Mouse (Mus musculus) erythroid progenitor cell, adult 5-6 weeks (primary cell): Measurements from ENCODE around the gene Gm20388. TPM values are rescaled to one million over a fixed set of nuclear protein-coding genes. Genes with fewer than 3 reads are reported as not detected.
"Not testable (repeated sequence)": the region's sequence is repeated elsewhere in the genome, so short reads cannot be mapped to it uniquely, and the experiment has no call there.

Experiments used
- ATAC-seq: replicated peaks from 2 replicates; pipeline ENCODE4 v1.8.0; 2016; ENCODE audit warnings: moderate number of reproducible peaks, mild to moderate bottlenecking, moderate TSS enrichment, inconsistent platforms; ENCODE audit not compliant: poor library complexity, low FRiP score, severe bottlenecking
- total RNA-seq, 2 experiments: library from RNA; stranded (forward) in 1 of 2; stranded (reverse) in 1 of 2; fragments of 150-400 nt in 1 of 2; fragments of 186-747, 209-891 nt in 1 of 2; gene quantifications; 2 replicates each; pipeline versions ENCODE4 v1.2.3 to v1.2.4; 2015 to 2017; ENCODE audit warnings: low replicate concordance in 2 of 2

Gene Gm20388
- total RNA-seq, 2 experiments from 2014 or later: 4.2 TPM; not detected in 1

- ATAC-seq: no peak
These were observed 3131.1 kb downstream of the Gm20388 start for GRCm38 (mm10) chr8:123041774-123042105.

- ATAC-seq: peak; percentile 93
These were observed 3131.7 kb downstream of the Gm20388 start, which contains the start of gene Ankrd11 for GRCm38 (mm10) chr8:123042158-123042973. Gene Ankrd11, minus strand, starts transcription at chr8:123042277.

- no peak for ATAC-seq
These were observed 3132.5 kb downstream of the Gm20388 start for GRCm38 (mm10) chr8:123042974-123043625.

GRCm38 (mm10) chr8:123043941-123044340 is 3133.3 kb downstream of the Gm20388 start:
- no peak for ATAC-seq

GRCm38 (mm10) chr8:123044743-123045425 is 3134.2 kb downstream of the Gm20388 start:
- not testable (repeated sequence) for ATAC-seq

- no peak for ATAC-seq
These were observed 3136.1 kb downstream of the Gm20388 start for GRCm38 (mm10) chr8:123046706-123047105.

GRCm38 (mm10) chr8:123047827-123048226 is 3137.2 kb downstream of the Gm20388 start:
- no peak for ATAC-seq

- no peak for ATAC-seq
These were observed 3137.8 kb downstream of the Gm20388 start for GRCm38 (mm10) chr8:123048402-123048801.

- ATAC-seq: no peak
These were observed 3140.8 kb downstream of the Gm20388 start for GRCm38 (mm10) chr8:123051458-123051857.

- ATAC-seq: no peak
These were observed 3152.1 kb downstream of the Gm20388 start, which contains the start of gene Spg7 for GRCm38 (mm10) chr8:123062721-123063120. Gene Spg7, plus strand, starts transcription at chr8:123062942.

GRCm38 (mm10) chr8:123064072-123064471 is 3153.4 kb downstream of the Gm20388 start:
- ATAC-seq: no peak

- ATAC-seq: peak; percentile 53
These were observed 3154.2 kb downstream of the Gm20388 start for GRCm38 (mm10) chr8:123064809-123065213.

- ATAC-seq: peak; percentile 91
These were observed 3154.8 kb downstream of the Gm20388 start for GRCm38 (mm10) chr8:123065214-123066100.

GRCm38 (mm10) chr8:123066101-123066683 is 3155.6 kb downstream of the Gm20388 start:
- ATAC-seq: peak; percentile 47

GRCm38 (mm10) chr8:123071176-123071575 is 3160.5 kb downstream of the Gm20388 start:
- no peak for ATAC-seq

- no peak for ATAC-seq
These were observed 3166.6 kb downstream of the Gm20388 start for GRCm38 (mm10) chr8:123077213-123077612.

- ATAC-seq: no peak
These were observed 3172.4 kb downstream of the Gm20388 start for GRCm38 (mm10) chr8:123082993-123083392.

GRCm38 (mm10) chr8:123083610-123084009 is 3173.0 kb downstream of the Gm20388 start:
- no peak for ATAC-seq

GRCm38 (mm10) chr8:123087289-123087688 is 3176.6 kb downstream of the Gm20388 start:
- ATAC-seq: no peak
